Mouse (Mus musculus) erythroblast, embryonic 14.5 days (primary cell): Measurements from ENCODE around the gene Sgcb.

Source experiments
- GATA1 ChIP-seq: IDR thresholded peaks from 2 replicates; pipeline ENCODE4 v1.6.1; 2012; ENCODE audit warnings: low read length, inconsistent platforms, mixed read lengths
- TAL1 ChIP-seq: IDR thresholded peaks from 3 replicates; pipeline ENCODE4 v1.6.1; 2012; ENCODE audit warnings: low read length, inconsistent platforms, mixed read lengths

DNA sequence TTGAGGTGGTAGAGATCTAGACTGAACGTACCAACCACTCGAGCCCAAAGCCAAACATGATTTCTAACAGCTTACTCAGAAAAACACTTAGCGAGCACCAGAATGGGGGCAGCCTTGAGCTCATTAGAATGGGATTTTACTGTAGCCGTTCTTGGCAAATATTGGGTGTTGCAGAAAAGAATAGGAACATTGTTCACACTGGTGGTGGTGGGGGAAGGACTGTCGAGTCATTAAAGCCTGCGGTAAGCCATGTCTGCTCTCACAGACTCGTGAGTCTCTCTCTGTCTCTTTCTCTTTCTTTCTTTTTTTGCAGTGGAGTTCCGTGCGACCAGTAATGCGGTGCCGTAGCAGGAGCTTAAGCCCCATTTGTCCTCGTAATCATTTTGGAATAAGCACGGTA, 29.0 kb upstream of the Sgcb start:
- no peak for TF ChIP-seq GATA1
- no peak for TF ChIP-seq TAL1
